Mouse (Mus musculus) megakaryocyte, embryonic 14.5 days (primary cell): Measurements from ENCODE around the gene Nacc2. TPM values are rescaled to one million over a fixed set of nuclear protein-coding genes. Genes with fewer than 3 reads are reported as not detected.
A peak's percentile ranks its signal among the peaks of the same experiment; 100 is the strongest.

Source experiments
- H3K27me3 ChIP-seq: replicated peaks from 2 replicates; pipeline ENCODE3; 2012; ENCODE audit warnings: inconsistent platforms
- H3K36me3 ChIP-seq: replicated peaks from 2 replicates; pipeline ENCODE3; 2012; ENCODE audit warnings: low read length, inconsistent platforms, mixed read lengths
- H3K4me1 ChIP-seq: 2 replicates; pipeline ENCODE4 v1.6.1; 2012; ENCODE audit warnings: inconsistent platforms
- H3K4me3 ChIP-seq: replicated peaks from 2 replicates; pipeline ENCODE3; 2012; ENCODE audit warnings: moderate library complexity, mild to moderate bottlenecking, inconsistent platforms
- H3K9me3 ChIP-seq: 2 replicates; pipeline ENCODE4 v1.6.1; 2012; ENCODE audit warnings: inconsistent platforms
- FLI1 ChIP-seq: IDR thresholded peaks from 2 replicates; pipeline ENCODE4 v1.6.1; 2012; ENCODE audit warnings: low read length, inconsistent platforms, mixed read lengths
- GATA1 ChIP-seq: IDR thresholded peaks from 3 replicates; pipeline ENCODE4 v1.6.1; 2012; ENCODE audit warnings: mixed read lengths, low read length, inconsistent platforms, borderline replicate concordance
- polyA plus RNA-seq: library from polyadenylated mRNA; stranded (reverse); fragments of >175 nt; gene quantifications from 2 replicates; pipeline ENCODE4 v1.2.3, GENCODE M21; 2012; ENCODE audit warnings: low replicate concordance; ENCODE audit not compliant: insufficient read depth

Nacc2 gene
- polyA plus RNA-seq, 1 experiment = 63.1 TPM

DNA sequence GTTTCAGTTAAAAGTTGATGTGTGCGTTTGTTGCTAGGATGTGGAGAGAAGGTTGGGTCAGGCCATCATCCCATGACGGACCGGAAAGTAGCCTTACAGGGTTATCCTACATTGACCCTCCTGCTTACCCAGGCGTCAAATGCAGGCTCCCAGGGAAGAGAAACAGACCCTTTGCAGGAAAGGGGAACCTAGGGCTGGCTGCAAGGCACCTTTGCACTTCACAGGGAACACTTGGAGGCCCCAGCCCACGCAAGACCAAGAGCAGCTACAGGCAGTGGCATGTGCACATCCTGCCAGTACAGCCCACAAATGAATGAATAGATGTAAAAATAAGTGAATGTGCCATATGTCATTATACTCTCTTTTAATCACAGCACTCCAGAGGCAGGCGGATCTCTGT, 17.9 kb upstream of the Nacc2 start:
- peaks cover 44% of the 10 kb centered on the region for H3K36me3 ChIP-seq
- H3K4me1 ChIP-seq = peaks cover 68% of the 10 kb centered on the region
- H3K27me3 ChIP-seq = no peaks in the 10 kb centered on the region
- TF ChIP-seq FLI1 = no peak
- no peak for TF ChIP-seq GATA1
- peak overlapping the region; percentile 100 for H3K4me3 ChIP-seq
- no peaks in the 10 kb centered on the region for H3K9me3 ChIP-seq

DNA sequence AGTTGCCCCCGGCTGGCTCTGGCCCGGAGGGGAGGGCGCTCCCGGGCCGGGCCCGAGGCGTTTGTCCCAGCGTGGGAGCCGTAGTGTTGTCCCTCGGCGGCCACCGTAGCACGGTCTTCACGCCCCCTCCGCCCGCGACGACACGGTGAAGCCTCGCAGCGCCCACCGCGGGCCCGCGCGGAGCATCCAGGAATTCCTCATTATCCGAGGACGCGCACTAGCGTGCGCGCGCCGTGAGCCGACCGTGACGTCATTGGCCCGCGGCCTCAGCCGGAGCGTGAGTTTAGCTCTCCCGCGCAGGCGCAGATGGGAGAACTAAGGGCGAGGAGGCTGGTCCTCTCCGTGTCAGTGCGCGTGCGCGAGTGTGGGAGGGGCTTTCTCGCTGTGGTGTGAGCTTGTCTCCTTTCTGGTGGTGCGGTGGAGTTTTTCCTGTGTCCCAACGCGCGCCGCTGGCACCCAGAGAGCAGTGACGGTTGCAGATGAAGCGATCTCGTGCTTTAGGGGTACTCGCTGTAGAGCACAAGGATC, 17.3 kb upstream of the Nacc2 start:
- Histone ChIP-seq H3K36me3 (peaks cover 49% of the 10 kb centered on the region), H3K4me1 (peaks cover 71% of the 10 kb centered on the region), H3K27me3 (no peaks in the 10 kb centered on the region), H3K4me3 (peak overlapping the region; percentile 100), H3K9me3 (no peaks in the 10 kb centered on the region)
- TF ChIP-seq FLI1 (no peak), GATA1 (no peak)

DNA sequence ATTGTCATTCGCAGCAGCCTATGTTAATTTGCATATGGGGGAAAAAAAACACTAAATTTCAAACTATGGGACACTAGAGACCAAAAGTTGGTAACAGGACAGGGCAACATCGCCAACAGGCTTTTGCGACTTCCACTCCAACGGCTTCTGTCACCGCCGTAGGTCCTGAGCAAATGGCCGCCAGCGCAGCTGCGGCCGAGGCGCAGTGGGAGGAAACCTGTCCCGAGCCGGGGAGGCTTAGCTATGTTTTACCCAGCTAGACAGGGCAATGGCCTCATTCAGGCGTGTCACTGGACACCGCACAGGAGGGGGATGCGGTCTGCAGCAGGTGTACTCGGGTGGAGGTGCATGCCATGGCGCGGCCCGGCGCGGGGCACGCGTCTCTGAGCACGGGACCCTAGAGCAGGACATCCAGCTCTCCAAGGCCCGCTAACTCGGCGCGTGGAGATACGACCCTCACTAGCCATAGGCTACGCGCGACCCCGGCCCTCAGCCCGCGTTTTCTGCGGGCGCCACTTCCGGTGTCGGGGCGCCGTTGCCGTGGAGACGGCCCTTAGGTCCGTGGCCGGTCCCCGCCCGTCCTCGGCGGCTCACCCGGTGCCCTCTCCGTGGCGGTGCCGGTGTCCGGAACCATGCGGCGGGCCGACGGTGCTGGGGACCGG, 16.7 kb upstream of the Nacc2 start:
- peaks cover 75% of the 10 kb centered on the region for H3K4me1 ChIP-seq
- TF ChIP-seq GATA1 (no peak), FLI1 (no peak)

DNA sequence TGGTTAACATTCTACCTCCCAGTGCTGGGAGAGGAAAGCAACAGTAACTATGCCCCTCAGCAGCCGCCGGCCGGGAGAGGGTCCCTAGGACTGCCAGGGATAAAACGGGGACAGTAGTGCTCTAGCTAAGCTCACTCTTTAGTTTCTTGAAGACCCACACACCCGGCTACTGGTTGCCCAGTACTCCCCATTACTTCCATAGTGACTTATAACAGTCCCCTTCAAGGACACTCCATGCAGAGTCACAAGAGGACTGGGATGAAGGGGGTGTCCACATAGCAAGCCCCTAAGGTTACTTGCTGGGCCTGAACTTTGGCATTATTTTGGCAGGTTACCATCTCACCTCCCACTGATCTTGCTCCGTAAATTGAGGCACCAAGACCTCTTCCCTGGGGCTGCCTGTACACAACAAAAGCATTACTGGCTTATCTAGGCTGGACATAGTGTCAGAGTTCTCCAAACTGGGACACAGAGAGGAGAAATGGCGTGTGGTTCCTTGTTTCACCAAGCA, 16.1 kb upstream of the Nacc2 start:
- Histone ChIP-seq H3K36me3 (peaks cover 57% of the 10 kb centered on the region), H3K27me3 (no peaks in the 10 kb centered on the region), H3K9me3 (no peaks in the 10 kb centered on the region), H3K4me1 (peaks cover 76% of the 10 kb centered on the region), H3K4me3 (peak overlapping the region; percentile 100)
- TF ChIP-seq FLI1 (no peak), GATA1 (no peak)

More for the DNA sequence above, 16.7 kb upstream of the Nacc2 start:
- Histone ChIP-seq H3K27me3 (no peaks in the 10 kb centered on the region), H3K36me3 (peaks cover 52% of the 10 kb centered on the region), H3K9me3 (no peaks in the 10 kb centered on the region), H3K4me3 (peak overlapping the region; percentile 100)

DNA sequence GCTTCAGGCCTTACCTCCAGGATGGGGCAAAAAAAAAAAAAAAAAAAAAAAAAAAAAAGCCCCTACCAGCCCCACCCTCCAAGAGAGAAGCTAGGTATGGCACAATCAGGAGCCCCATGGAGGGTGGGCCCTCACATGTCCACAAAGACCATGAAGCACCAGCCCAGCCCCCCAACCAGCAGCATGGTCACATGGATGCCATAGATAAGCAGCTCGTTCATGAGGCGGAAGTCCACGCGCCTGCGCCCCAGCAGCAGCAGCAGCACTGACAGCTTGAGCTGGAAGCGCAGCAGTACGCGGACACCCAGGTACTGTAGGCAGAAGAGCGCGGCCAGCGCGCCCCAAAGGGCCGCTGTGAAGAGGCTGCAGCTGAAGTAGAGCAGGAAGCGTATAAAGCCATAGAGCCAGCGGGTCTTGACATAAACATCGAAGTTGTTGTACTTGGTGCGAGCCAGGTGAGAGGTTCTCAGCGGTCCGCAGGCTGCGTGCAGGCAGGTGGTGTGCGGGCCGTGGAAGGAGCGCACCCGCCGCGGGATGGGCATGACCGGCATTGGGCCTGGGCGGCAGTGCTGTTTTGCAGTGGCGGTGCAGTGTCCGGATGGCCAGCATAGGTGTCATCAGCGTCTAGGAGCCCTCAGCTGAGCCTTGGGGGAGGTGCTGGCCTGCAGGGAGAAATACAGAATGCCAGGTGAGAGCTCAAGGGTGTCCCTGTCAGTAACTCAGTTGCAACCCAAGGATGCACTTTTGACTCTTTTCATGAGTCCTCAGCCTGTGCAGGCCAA, 15.4 kb upstream of the Nacc2 start:
- H3K36me3 ChIP-seq = peaks cover 54% of the 10 kb centered on the region

DNA sequence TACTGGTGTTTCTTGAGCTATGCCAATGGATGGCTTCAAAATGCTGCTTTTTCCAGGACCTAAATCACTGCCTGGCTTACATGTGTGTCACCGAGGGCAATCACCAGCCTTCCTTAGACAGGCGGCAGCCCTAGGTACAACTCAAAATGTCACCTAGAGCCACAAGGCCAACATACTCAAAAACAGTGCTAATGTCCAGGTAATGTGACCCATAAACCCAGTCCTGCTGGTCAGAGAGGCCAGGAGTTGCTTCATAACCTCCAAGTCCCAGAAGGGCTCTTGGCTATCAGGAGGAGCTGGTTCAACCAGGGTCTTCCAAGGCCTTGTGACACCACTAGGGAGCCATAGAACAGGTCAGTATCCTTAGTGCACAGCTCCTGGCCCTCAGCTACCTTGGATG, 11.6 kb upstream of the Nacc2 start:
- Histone ChIP-seq H3K36me3 (peaks cover 74% of the 10 kb centered on the region), H3K4me3 (no peak overlapping the region), H3K9me3 (peaks cover 4% of the 10 kb centered on the region), H3K27me3 (no peaks in the 10 kb centered on the region), H3K4me1 (peaks cover 96% of the 10 kb centered on the region)
- no peak for TF ChIP-seq GATA1
- no peak for TF ChIP-seq FLI1

More for the DNA sequence above, 15.4 kb upstream of the Nacc2 start:
- H3K4me3 ChIP-seq = peak overlapping the region; percentile 100
- peaks cover 77% of the 10 kb centered on the region for H3K4me1 ChIP-seq
- TF ChIP-seq FLI1 (no peak), GATA1 (no peak)
- no peaks in the 10 kb centered on the region for H3K9me3 ChIP-seq
- H3K27me3 ChIP-seq = no peaks in the 10 kb centered on the region

DNA sequence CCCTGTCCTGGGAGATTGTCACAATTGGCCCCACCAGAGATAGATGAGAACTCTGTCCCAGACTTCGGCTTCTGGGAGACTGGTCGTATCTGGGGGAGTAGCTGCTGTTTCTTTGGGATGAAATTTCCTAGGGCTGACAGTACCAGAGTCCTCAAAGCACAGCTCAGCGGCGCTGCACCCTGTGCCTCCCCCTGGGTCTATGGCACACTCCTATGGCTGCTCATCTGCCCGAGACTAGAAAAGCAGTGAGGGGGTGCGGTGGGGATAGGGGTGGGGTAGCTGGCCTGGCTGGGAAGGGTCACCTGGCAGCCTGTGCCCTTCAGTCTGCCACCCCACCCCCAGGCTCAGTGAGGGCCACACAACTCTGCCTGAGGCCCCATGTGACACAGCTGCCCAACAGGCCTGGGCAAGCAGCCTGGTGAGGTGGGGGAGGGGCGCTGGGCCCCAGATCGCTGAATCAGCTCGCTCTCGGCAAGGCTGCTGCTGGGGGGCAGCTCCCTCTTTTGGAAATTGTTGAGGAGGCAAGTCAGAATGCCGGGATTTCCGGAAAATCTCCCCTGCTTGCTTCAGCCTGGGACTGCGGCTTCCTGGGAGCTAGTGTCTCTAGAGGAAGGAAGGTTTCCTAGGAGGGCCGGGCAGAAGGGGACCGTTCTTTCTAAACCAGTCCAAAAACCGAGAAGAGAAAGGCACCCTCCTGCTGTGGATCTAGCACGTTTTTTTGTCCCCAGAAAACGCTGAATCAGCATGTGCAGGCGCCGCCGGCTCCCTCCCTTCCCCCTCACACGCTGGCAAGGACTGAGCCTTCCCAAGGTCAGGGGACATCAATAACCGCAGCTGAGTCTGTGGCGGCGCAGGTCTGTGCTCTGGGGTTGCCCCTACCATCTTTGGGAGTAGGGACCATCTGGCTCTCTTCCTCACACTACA, 9.9 kb upstream of the Nacc2 start:
- H3K4me1 ChIP-seq = peaks cover 97% of the 10 kb centered on the region
- no peaks in the 10 kb centered on the region for H3K27me3 ChIP-seq
- no peak for TF ChIP-seq FLI1
- no peak for TF ChIP-seq GATA1
- H3K9me3 ChIP-seq = peaks cover 9% of the 10 kb centered on the region
- peaks cover 78% of the 10 kb centered on the region for H3K36me3 ChIP-seq
- H3K4me3 ChIP-seq = peak overlapping the region; percentile 91

DNA sequence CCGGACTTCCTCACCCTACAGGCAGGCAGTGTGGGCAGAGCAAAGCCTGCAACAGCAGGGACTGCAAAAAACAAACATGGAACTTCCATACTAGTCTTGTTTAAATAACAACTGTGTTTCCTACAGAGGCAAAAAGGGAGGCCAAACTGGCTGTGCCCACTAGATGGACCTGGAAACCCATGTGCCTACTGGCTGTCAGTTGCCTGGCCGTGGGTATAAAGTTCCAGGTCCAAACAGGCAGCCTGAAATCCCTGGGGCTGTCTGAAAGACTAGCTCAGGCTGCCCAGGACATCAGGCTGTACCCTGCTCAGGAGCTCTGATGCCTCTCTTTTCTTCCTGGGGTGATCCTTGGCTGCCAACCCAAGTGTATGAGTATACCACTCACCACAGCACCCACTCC, 8.3 kb upstream of the Nacc2 start:
- Histone ChIP-seq H3K4me3 (no peak overlapping the region), H3K27me3 (peaks cover 3% of the 10 kb centered on the region), H3K4me1 (peaks cover 89% of the 10 kb centered on the region), H3K36me3 (peaks cover 71% of the 10 kb centered on the region), H3K9me3 (peaks cover 9% of the 10 kb centered on the region)
- TF ChIP-seq GATA1 = no peak
- no peak for TF ChIP-seq FLI1

DNA sequence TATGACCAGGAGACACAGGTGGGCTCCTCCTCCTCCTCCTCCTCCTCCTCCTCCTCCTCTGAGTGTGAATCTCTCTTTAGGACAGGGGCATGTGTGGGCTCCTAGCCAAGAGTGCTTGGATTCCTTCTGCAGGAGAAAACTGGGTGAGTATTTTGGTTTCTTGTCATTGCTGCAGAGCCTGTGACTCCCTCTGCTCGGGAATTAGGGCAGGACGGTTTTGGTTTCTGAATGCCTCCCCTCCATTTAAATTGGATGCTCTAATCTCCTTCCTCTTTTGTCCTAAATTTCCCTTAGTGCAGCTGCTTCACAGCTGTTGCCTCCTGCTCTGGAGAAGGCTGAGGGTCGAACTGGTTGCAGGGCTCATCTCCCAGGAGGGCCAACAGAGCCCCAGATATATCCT, 6.9 kb upstream of the Nacc2 start:
- Histone ChIP-seq H3K9me3 (peaks cover 9% of the 10 kb centered on the region), H3K4me3 (no peak overlapping the region), H3K36me3 (peaks cover 58% of the 10 kb centered on the region), H3K4me1 (peaks cover 86% of the 10 kb centered on the region), H3K27me3 (peaks cover 7% of the 10 kb centered on the region)
- TF ChIP-seq GATA1 (no peak), FLI1 (no peak)
